Mouse (Mus musculus) myocyte (in vitro differentiated cells): ENCODE results near the gene Cyfip1.

Experiments
- CEBPB ChIP-seq: IDR thresholded peaks from 2 replicates; pipeline ENCODE4 v1.6.1; 2011; ENCODE audit warnings: mild to moderate bottlenecking, moderate library complexity; ENCODE audit not compliant: poor library complexity, insufficient read depth, severe bottlenecking
- E2F4 ChIP-seq: IDR thresholded peaks from one replicate; pipeline ENCODE4 v1.6.1; 2011; ENCODE audit warnings: mild to moderate bottlenecking, control low read depth, moderate library complexity; ENCODE audit not compliant: insufficient read depth
- MAX ChIP-seq: IDR thresholded peaks from one replicate; pipeline ENCODE4 v1.6.1; 2011; ENCODE audit warnings: low read depth, mild to moderate bottlenecking, control low read depth
- MYOD1 ChIP-seq, 3 experiments: IDR thresholded peaks; one replicate each; pipeline ENCODE4 v1.6.1; 2011; ENCODE audit warnings: control low read depth in 2 of 3, low read depth in 2 of 3, mild to moderate bottlenecking in 2 of 3, moderate library complexity in 1 of 3; ENCODE audit not compliant: insufficient read length in 2 of 3, control insufficient read depth in 1 of 3
- MYOG ChIP-seq, 3 experiments: IDR thresholded peaks; one replicate each; pipeline ENCODE4 v1.6.1; 2011; ENCODE audit warnings: control low read depth in 2 of 3, low read depth in 2 of 3, mild to moderate bottlenecking in 2 of 3; ENCODE audit not compliant: insufficient read length in 2 of 3, control insufficient read depth in 1 of 3, insufficient read depth in 1 of 3
- POLR2A ChIP-seq: IDR thresholded peaks from one replicate; pipeline ENCODE4 v1.6.1; 2011; ENCODE audit warnings: low read depth, mild to moderate bottlenecking, control low read depth, moderate library complexity; ENCODE audit not compliant: insufficient read length
- POLR2AphosphoS2 ChIP-seq: IDR thresholded peaks from one replicate; pipeline ENCODE4 v1.6.1; 2011; ENCODE audit warnings: low read depth, control low read depth; ENCODE audit not compliant: insufficient read length
- REST ChIP-seq: IDR thresholded peaks from one replicate; pipeline ENCODE4 v1.6.1; 2011; ENCODE audit warnings: mild to moderate bottlenecking, control low read depth, moderate library complexity; ENCODE audit not compliant: insufficient read depth, insufficient read length
- SRF ChIP-seq: IDR thresholded peaks from one replicate; pipeline ENCODE4 v1.6.1; 2011; ENCODE audit warnings: low read depth; ENCODE audit not compliant: control insufficient read depth, insufficient read length
- TCF12 ChIP-seq: IDR thresholded peaks from one replicate; pipeline ENCODE4 v1.6.1; 2011; ENCODE audit warnings: mild to moderate bottlenecking, control low read depth; ENCODE audit not compliant: poor library complexity, insufficient read depth, severe bottlenecking
- TCF3 ChIP-seq: IDR thresholded peaks from one replicate; pipeline ENCODE4 v1.6.1; 2011; ENCODE audit warnings: low read depth, control low read depth; ENCODE audit not compliant: insufficient read length
- USF1 ChIP-seq: IDR thresholded peaks from one replicate; pipeline ENCODE4 v1.6.1; 2011; ENCODE audit warnings: low read depth, mild to moderate bottlenecking, control low read depth, moderate library complexity

GRCm38 (mm10) chr7:55870340-55871020 lies 28.9 kb downstream of the Cyfip1 start:
- TF ChIP-seq MAX: no peak
- no peak for TF ChIP-seq POLR2A
- TF ChIP-seq POLR2AphosphoS2: no peak
- TF ChIP-seq E2F4: no peak
- no peak for TF ChIP-seq CEBPB
- no peak for TF ChIP-seq REST
- no peak for TF ChIP-seq SRF
- TF ChIP-seq USF1: no peak
- no peak for TF ChIP-seq TCF3
- TF ChIP-seq TCF12: no peak
- TF ChIP-seq MYOG (IDR thresholded peaks at IDR 0.05; ENCODE audit: control insufficient read depth in 1 of 3, insufficient read depth in 1 of 3, insufficient read length in 2 of 3, low read depth in 2 of 3): no peak
- TF ChIP-seq MYOD1 (IDR thresholded peaks at IDR 0.05; ENCODE audit: control insufficient read depth in 1 of 3, insufficient read length in 2 of 3, low read depth in 2 of 3): no peak
